Mouse (Mus musculus) forebrain, embryonic 15.5 days (tissue): Measurements from ENCODE around the gene Smok3b. TPM values are rescaled to one million over a fixed set of nuclear protein-coding genes. Genes with fewer than 3 reads are reported as not detected.
A peak's percentile ranks its signal among the peaks of the same experiment; 100 is the strongest.
"Not testable (repeated sequence)": the region's sequence is repeated elsewhere in the genome, so short reads cannot be mapped to it uniquely, and the experiment has no call there.

ENCODE experiments used
- ATAC-seq: fragments of 200-750 bp; cut with Nextera tagmentation; replicated peaks from 2 replicates; pipeline ENCODE4 v1.8.0; 2017; ENCODE audit warnings: mild to moderate bottlenecking, moderate TSS enrichment, moderate library complexity
- H3K27ac ChIP-seq: fragments of 300-500 bp; sonication (generic); replicated peaks from 2 replicates; pipeline ENCODE4 v1.5.1; 2015; ENCODE audit warnings: mild to moderate bottlenecking, inconsistent platforms
- H3K27me3 ChIP-seq: fragments of 300-500 bp; sonication (generic); 2 replicates; pipeline ENCODE4 v1.6.1; 2015; ENCODE audit warnings: inconsistent platforms
- H3K36me3 ChIP-seq: fragments of 300-500 bp; sonication (generic); 2 replicates; pipeline ENCODE4 v1.6.1; 2015; ENCODE audit warnings: mild to moderate bottlenecking, inconsistent platforms
- H3K4me1 ChIP-seq: fragments of 300-500 bp; sonication (generic); 2 replicates; pipeline ENCODE4 v1.6.1; 2015; ENCODE audit warnings: inconsistent platforms
- H3K4me2 ChIP-seq: fragments of 300-500 bp; sonication (generic); replicated peaks from 2 replicates; pipeline ENCODE4 v1.6.1; 2015; ENCODE audit warnings: mild to moderate bottlenecking, inconsistent platforms
- H3K4me3 ChIP-seq: fragments of 300-500 bp; sonication (generic); 2 replicates; pipeline ENCODE4 v1.5.1; 2015; ENCODE audit warnings: mild to moderate bottlenecking, inconsistent platforms
- H3K9ac ChIP-seq: fragments of 300-500 bp; sonication (generic); replicated peaks from 2 replicates; pipeline ENCODE4 v1.6.1; 2015; ENCODE audit warnings: mild to moderate bottlenecking, inconsistent platforms
- H3K9me3 ChIP-seq: fragments of 300-500 bp; sonication (generic); 2 replicates; pipeline ENCODE4 v1.6.1; 2016; ENCODE audit warnings: inconsistent platforms
- WGBS: fragments of 180-500 bp; shearing (Covaris S2); methylation state at CpG from one replicate; pipeline ENCODE4 v1.1.7; 2015; ENCODE audit warnings: mixed read lengths; 5-methylcytosine and 5-hydroxymethylcytosine counted together
- polyA plus RNA-seq: library from polyadenylated mRNA; unstranded; fragments of >200 nt; fragmentation: Nextera tagmentation; extraction: Ambion mirVana; gene quantifications from 2 replicates; pipeline ENCODE4 v1.2.1, GENCODE M21; 2015

Gene Smok3b
- polyA plus RNA-seq, 1 experiment from 2014 or later, result not detected

GRCm38 (mm10) chr5:138019577-138019976 lies 1.7 kb upstream of the Smok3b start:
- WGBS, result 92% methylated on average over 4 of the region's 4 CpGs
- not testable (repeated sequence) for H3K4me3 ChIP-seq, H3K27me3 ChIP-seq, H3K36me3 ChIP-seq, H3K9me3 ChIP-seq, H3K4me1 ChIP-seq, H3K4me2 ChIP-seq, H3K27ac ChIP-seq, ATAC-seq, H3K9ac ChIP-seq

- not testable (repeated sequence) for H3K9me3 ChIP-seq, H3K9ac ChIP-seq, H3K4me1 ChIP-seq, H3K4me3 ChIP-seq, H3K36me3 ChIP-seq, H3K27ac ChIP-seq, ATAC-seq, H3K27me3 ChIP-seq, H3K4me2 ChIP-seq
- whole genome bisulfite sequencing, result no CpG with 5 or more reads among the region's 5 CpGs
These were observed 31.7 kb downstream of the Smok3b start, which contains the start of gene Smok3c for GRCm38 (mm10) chr5:138052894-138053293. Gene Smok3c (plus strand): TSS chr5:138053194.

DNA sequence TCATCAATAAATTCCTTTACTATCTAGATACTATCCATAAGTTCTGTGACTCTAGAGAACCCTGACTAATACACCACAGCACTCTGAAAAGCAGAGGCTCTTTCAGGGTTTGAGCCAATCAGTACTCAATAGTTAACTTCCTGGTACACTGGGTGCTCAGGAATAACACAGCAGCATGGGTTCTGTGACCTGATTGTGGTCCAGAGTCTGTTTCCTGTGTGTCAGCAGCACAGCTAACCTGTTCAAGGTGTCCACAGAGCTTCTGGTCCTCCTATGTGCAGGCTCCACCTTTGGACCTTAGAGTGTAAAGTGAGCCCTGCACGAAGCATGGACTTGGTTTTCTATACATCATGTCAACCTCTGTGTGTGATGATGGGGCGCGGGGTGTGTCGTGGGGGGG lies 52.6 kb downstream of the Smok3b start:
- ATAC-seq, result no peak
- Histone ChIP-seq H3K27ac (no peak overlapping the region), H3K4me1 (no peaks in the 10 kb centered on the region), H3K4me3 (no peak overlapping the region), H3K9ac (no peak overlapping the region), H3K4me2 (no peak overlapping the region), H3K27me3 (no peaks in the 10 kb centered on the region), H3K9me3 (no peaks in the 10 kb centered on the region), H3K36me3 (no peaks in the 10 kb centered on the region)
- 96% methylated on average over 4 of the region's 4 CpGs for WGBS

DNA sequence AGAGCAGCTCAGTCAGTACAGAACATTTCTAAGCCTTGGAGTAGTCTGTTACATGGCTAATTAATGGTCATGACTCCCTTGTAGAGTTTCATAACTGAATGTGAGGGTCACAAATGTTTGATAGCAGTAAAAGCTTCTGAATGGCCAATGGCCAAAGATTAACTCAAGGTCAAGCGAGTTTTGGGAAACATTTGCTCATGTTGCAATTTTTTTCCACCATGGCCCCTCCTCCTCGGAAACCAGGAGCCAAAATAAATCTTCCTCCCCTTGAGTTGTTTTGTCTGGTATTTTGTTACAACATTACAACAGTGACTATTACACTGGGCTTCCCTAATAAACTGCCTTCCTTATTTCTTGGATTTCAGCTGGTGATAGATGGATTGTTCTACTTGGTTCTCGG lies 54.5 kb downstream of the Smok3b start:
- Histone ChIP-seq H3K36me3 (no peaks in the 10 kb centered on the region), H3K4me3 (no peak overlapping the region), H3K4me1 (no peaks in the 10 kb centered on the region), H3K9me3 (no peaks in the 10 kb centered on the region), H3K27ac (no peak overlapping the region), H3K4me2 (no peak overlapping the region), H3K9ac (no peak overlapping the region), H3K27me3 (no peaks in the 10 kb centered on the region)
- 81% methylated on average over 3 of the region's 3 CpGs for WGBS
- ATAC-seq, result no peak

DNA sequence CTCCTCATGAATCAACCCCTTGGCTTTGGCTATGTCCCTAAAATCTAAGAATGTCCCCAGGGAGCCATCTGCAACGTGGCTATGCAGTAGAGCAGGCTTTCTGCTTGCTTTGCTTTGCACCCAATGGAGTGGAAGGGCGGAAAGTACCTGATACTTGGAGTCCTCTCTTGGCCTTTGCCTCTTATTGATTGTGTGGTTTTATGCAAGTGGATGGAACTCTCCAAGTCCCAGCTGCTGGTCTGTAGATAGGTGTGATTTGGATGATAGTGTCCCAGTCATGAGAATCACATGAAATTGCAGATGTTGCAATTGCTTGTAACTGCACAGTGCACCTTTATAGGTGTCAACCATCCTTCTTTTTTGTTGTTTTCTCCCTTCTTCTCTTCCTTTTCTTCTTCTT lies 54.9 kb downstream of the Smok3b start:
- Histone ChIP-seq H3K27me3 (no peaks in the 10 kb centered on the region), H3K9me3 (no peaks in the 10 kb centered on the region), H3K4me3 (no peak overlapping the region), H3K27ac (no peak overlapping the region), H3K9ac (no peak overlapping the region), H3K4me2 (no peak overlapping the region), H3K36me3 (no peaks in the 10 kb centered on the region), H3K4me1 (no peaks in the 10 kb centered on the region)
- 59% methylated on average over 2 of the region's 2 CpGs for WGBS
- ATAC-seq, result no peak

DNA sequence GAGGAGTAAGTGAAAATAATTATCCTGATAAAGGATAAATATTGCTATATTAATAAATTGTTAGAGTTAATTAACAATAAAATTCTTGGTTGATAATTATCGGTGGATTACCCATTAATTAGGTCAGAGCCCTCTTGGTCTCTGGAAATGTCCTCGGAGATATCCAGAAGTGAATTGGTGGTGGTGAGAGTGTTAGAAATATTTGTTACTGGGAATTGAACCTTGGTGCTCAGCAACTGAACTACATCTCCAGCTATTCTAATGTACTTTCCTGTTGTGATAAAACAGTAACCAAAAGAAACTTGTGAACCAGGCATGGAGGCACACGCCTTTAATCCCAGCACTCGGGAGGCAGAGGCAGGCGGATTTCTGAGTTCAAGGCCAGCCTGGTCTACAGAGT lies 59.2 kb downstream of the Smok3b start:
- WGBS, result 88% methylated on average over 5 of the region's 5 CpGs

DNA sequence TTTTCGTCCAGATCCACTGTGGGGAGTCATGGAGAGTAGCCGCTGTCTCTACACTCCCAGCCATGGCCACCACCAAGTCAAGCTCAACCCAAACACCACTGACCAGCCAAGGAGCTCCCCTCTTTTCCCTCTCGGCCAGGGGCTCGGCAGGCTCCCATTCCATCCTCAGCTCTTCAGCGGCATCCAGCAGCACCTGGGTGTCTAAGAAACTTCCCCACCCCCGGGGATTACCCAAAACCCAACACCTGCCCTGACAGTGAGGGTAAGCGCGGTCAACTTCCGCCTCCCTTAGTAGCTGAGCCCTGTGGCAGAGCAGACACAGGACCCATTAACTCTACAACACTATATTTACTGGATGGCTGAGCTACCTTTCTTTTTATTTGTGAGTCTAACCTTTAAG lies 60.2 kb downstream of the Smok3b start:
- H3K4me2 ChIP-seq, result no peak overlapping the region

More for the DNA sequence above, 59.2 kb downstream of the Smok3b start:
- Histone ChIP-seq H3K4me2 (no peak overlapping the region), H3K27me3 (no peaks in the 10 kb centered on the region), H3K9ac (no peak overlapping the region), H3K27ac (no peak overlapping the region), H3K9me3 (no peaks in the 10 kb centered on the region), H3K36me3 (no peaks in the 10 kb centered on the region), H3K4me3 (no peak overlapping the region), H3K4me1 (peaks cover 2% of the 10 kb centered on the region; the same call in 1 of the 2 replicates)
- ATAC-seq, result no peak

DNA sequence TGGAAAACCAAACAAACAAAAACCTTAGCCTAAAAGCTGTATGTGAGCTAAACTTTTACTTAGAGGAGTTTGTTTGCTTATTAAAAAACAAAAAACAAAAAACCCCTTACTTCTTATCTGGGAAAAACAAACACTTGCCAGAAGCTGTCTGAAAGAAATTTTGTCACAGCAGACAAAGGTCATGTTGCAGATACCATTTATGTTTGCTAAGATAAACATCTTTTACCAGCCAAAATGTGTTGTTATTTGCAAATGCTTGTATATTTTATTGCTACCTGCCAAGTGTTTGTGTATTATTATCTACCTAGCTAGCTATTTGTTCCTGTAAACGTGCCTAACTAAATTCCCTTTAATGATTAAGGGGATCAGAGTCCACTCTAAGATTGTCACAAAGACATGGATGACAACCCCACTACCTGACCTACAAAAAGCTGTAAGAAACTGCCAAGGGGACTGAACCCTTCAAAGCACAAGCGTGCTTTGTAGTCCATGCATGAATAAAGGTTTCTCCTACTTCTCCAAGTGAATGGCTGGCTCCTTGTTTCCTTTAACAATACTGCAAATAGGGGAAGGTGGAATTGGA lies 62.2 kb downstream of the Smok3b start:
- Histone ChIP-seq H3K36me3 (no peaks in the 10 kb centered on the region), H3K4me3 (no peak overlapping the region), H3K27me3 (no peaks in the 10 kb centered on the region), H3K4me1 (peaks cover 27% of the 10 kb centered on the region), H3K9ac (no peak overlapping the region), H3K9me3 (no peaks in the 10 kb centered on the region), H3K4me2 (no peak overlapping the region), H3K27ac (no peak overlapping the region)
- WGBS, result 79% methylated on average over 2 of the region's 2 CpGs
- ATAC-seq, result no peak

More for the DNA sequence above, 60.2 kb downstream of the Smok3b start:
- Histone ChIP-seq H3K27me3 (no peaks in the 10 kb centered on the region), H3K9ac (no peak overlapping the region), H3K36me3 (no peaks in the 10 kb centered on the region), H3K4me3 (no peak overlapping the region), H3K9me3 (no peaks in the 10 kb centered on the region), H3K4me1 (peaks cover 9% of the 10 kb centered on the region), H3K27ac (no peak overlapping the region)
- ATAC-seq, result no peak
- 87% methylated on average over 9 of the region's 9 CpGs for WGBS

GRCm38 (mm10) chr5:138083936-138084335 lies 62.7 kb downstream of the Smok3b start:
- no peak overlapping the region for H3K9ac ChIP-seq
- 96% methylated on average over 2 of the region's 2 CpGs for WGBS
- no peaks in the 10 kb centered on the region for H3K27me3 ChIP-seq
- H3K4me2 ChIP-seq, result no peak overlapping the region
- H3K4me3 ChIP-seq, result no peak overlapping the region
- ATAC-seq, result no peak
- H3K4me1 ChIP-seq, result peaks cover 32% of the 10 kb centered on the region
- H3K27ac ChIP-seq, result no peak overlapping the region
- H3K9me3 ChIP-seq, result no peaks in the 10 kb centered on the region
- peaks cover 5% of the 10 kb centered on the region; the same call in 1 of the 2 replicates for H3K36me3 ChIP-seq

- Histone ChIP-seq H3K36me3 (peaks cover 6% of the 10 kb centered on the region; the same call in 1 of the 2 replicates), H3K27me3 (no peaks in the 10 kb centered on the region), H3K9me3 (no peaks in the 10 kb centered on the region), H3K4me1 (peaks cover 35% of the 10 kb centered on the region), H3K9ac (no peak overlapping the region), H3K4me3 (peak overlapping the region; percentile 94), H3K4me2 (peak overlapping the region; percentile 67), H3K27ac (no peak overlapping the region)
- WGBS, result 71% methylated on average over 2 of the region's 2 CpGs
- ATAC-seq, result peak; percentile 37; the same call in 1 of the 2 replicates
These were observed 63.3 kb downstream of the Smok3b start for GRCm38 (mm10) chr5:138084507-138084906.

GRCm38 (mm10) chr5:138084996-138085395 lies 63.8 kb downstream of the Smok3b start, which contains the start of gene Zkscan1:
Gene Zkscan1 (plus strand): TSS chr5:138085084.
- Histone ChIP-seq H3K4me2 (peak within 1 kb of the TSS; percentile 67), H3K9ac (peak within 1 kb of the TSS; percentile 98), H3K9me3 (no peaks in the 10 kb centered on the region), H3K4me3 (peak within 1 kb of the TSS; percentile 94), H3K4me1 (peaks cover 38% of the 10 kb centered on the region), H3K36me3 (peaks cover 6% of the 10 kb centered on the region; the same call in 1 of the 2 replicates), H3K27ac (peak within 1 kb of the TSS; percentile 91), H3K27me3 (no peaks in the 10 kb centered on the region)
- ATAC-seq, result peak; percentile 97
- WGBS, result under 1% methylated on average over 27 of the region's 27 CpGs

DNA sequence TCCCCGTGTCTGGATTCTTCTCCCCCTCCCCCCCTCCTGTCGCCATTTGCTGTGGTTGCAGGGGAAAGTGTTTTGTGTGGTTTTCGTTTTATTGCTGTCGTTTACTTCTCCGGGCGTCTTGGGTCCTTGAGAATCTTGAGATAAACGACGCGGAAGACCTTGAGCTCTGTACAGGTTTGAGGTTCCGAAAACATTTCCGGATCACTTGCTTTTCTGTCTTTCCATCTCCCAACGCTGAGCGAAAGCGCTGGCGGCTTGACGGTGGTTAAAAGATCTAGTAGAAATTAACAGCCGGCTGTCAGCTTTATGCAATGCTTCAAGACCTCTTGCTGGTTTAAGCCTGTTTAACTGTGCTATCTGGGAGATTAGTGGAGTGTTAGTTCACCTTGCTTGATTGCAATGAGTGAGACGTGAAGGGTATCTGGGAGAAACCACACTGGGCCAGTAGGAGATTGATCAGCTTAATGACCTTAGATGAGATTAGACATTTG lies 64.2 kb downstream of the Smok3b start:
- no peak for ATAC-seq

More for the DNA sequence above, 64.2 kb downstream of the Smok3b start:
- peak overlapping the region; percentile 98 for H3K9ac ChIP-seq
- H3K9me3 ChIP-seq, result no peaks in the 10 kb centered on the region
- H3K4me1 ChIP-seq, result peaks cover 38% of the 10 kb centered on the region
- H3K27ac ChIP-seq, result peak overlapping the region; percentile 91
- H3K36me3 ChIP-seq, result peaks cover 6% of the 10 kb centered on the region; the same call in 1 of the 2 replicates
- H3K4me2 ChIP-seq, result peak overlapping the region; percentile 67
- peak overlapping the region; percentile 94 for H3K4me3 ChIP-seq
- 0% methylated on average over 18 of the region's 18 CpGs for WGBS
- H3K27me3 ChIP-seq, result no peaks in the 10 kb centered on the region
